Mouse (Mus musculus) heart, postnatal 4 days (tissue): Measurements from ENCODE around the gene Vmn2r89. TPM values are rescaled to one million over a fixed set of nuclear protein-coding genes. Genes with fewer than 3 reads are reported as not detected.
"Not testable (repeated sequence)": the region's sequence is repeated elsewhere in the genome, so short reads cannot be mapped to it uniquely, and the experiment has no call there.

Source experiments
- DNase-seq: peaks from one replicate; pipeline ENCODE4 v3.0.0; 2021
- total RNA-seq, 2 experiments: library from RNA; stranded (reverse); gene quantifications; 2 replicates each; pipeline ENCODE4 v1.2.3; 2021

Gene Vmn2r89
- total RNA-seq = not detected

GRCm38 (mm10) chr14:51451557-51451956, at the start of gene Vmn2r89:
Vmn2r89 (plus strand) TSS chr14:51451857.
- not testable (repeated sequence) for DNase-seq

- DNase-seq = no peak
Measured at GRCm38 (mm10) chr14:51410520-51410919, 41.1 kb upstream of the Vmn2r89 start, which contains the start of gene Vmn2r88. Vmn2r88 (plus strand) TSS chr14:51410820.

- DNase-seq = no peak
Measured at GRCm38 (mm10) chr14:51423885-51424284, 27.8 kb upstream of the Vmn2r89 start.

GRCm38 (mm10) chr14:51430138-51430537, 21.5 kb upstream of the Vmn2r89 start:
- DNase-seq = not testable (repeated sequence)

- no peak for DNase-seq
Measured at GRCm38 (mm10) chr14:51434546-51434945, 17.1 kb upstream of the Vmn2r89 start.

GRCm38 (mm10) chr14:51435020-51435419, 16.6 kb upstream of the Vmn2r89 start:
- no peak for DNase-seq

- DNase-seq = no peak
Measured at GRCm38 (mm10) chr14:51438955-51439354, 12.7 kb upstream of the Vmn2r89 start.

- not testable (repeated sequence) for DNase-seq
Measured at GRCm38 (mm10) chr14:51480278-51480677, 28.6 kb downstream of the Vmn2r89 start.

GRCm38 (mm10) chr14:51481332-51482015, 29.8 kb downstream of the Vmn2r89 start:
- not testable (repeated sequence) for DNase-seq

- no peak for DNase-seq
Measured at GRCm38 (mm10) chr14:51482051-51482715, 30.5 kb downstream of the Vmn2r89 start.

GRCm38 (mm10) chr14:51482971-51483381, 31.3 kb downstream of the Vmn2r89 start:
- DNase-seq = not testable (repeated sequence)

GRCm38 (mm10) chr14:51483671-51484070, 32.0 kb downstream of the Vmn2r89 start:
- no peak for DNase-seq

GRCm38 (mm10) chr14:51486111-51486510, 34.5 kb downstream of the Vmn2r89 start:
- DNase-seq = no peak

GRCm38 (mm10) chr14:51495781-51496180, 44.1 kb downstream of the Vmn2r89 start:
- DNase-seq = no peak

GRCm38 (mm10) chr14:51496955-51497354, 45.3 kb downstream of the Vmn2r89 start:
- DNase-seq = no peak

- DNase-seq = no peak
Measured at GRCm38 (mm10) chr14:51497958-51498357, 46.3 kb downstream of the Vmn2r89 start.

GRCm38 (mm10) chr14:51499707-51500275, 48.1 kb downstream of the Vmn2r89 start:
- no peak for DNase-seq

- DNase-seq = no peak
Measured at GRCm38 (mm10) chr14:51500461-51500860, 48.8 kb downstream of the Vmn2r89 start.

GRCm38 (mm10) chr14:51507416-51507815, 55.8 kb downstream of the Vmn2r89 start:
- no peak for DNase-seq
